Mouse (Mus musculus) embryo, embryonic 10 days (tissue): ENCODE data around the gene Mlxip.

ENCODE experiments used
- DNase-seq: peaks from one replicate; pipeline ENCODE4 v3.0.0-alpha.2; 2015; ENCODE audit warnings: low spot score

Mlxip gene

DNA sequence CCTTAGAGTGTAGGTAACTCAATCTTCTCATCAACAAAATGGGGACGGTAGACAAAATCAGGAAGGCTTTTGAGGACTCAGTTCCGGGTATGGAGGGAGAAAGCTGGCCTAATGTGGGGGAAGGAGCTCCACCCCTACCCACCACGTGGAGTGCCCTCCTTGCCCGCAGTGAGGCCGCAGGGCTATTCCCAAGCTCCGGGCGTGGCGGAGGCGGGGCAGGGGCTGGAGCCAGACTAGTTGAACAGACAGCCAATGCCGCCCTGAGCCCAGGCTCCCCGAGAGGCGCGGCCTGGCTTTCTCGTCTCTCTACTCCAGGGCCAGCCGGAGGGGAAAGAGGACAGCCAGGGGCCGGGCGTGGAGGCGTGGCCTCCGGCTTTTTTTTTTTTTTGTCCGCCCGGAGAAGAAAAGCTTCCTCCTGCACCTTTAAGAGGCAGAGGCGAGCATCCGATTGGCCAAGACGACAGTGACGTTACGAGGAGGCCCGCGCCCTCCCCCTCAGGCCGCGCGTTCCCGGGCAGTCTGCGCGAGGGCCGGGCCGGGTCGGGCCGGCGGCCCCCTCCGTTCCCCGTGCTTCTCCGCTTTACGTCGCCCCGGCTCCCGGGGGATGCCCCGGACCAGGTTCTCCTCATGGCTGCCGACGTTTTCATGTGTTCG is at the start of gene Mlxip:
Gene Mlxip, plus strand, starts transcription at position 496 of the 654 bp plus-strand sequence.
- DNase-seq, result peak; percentile 96

DNA sequence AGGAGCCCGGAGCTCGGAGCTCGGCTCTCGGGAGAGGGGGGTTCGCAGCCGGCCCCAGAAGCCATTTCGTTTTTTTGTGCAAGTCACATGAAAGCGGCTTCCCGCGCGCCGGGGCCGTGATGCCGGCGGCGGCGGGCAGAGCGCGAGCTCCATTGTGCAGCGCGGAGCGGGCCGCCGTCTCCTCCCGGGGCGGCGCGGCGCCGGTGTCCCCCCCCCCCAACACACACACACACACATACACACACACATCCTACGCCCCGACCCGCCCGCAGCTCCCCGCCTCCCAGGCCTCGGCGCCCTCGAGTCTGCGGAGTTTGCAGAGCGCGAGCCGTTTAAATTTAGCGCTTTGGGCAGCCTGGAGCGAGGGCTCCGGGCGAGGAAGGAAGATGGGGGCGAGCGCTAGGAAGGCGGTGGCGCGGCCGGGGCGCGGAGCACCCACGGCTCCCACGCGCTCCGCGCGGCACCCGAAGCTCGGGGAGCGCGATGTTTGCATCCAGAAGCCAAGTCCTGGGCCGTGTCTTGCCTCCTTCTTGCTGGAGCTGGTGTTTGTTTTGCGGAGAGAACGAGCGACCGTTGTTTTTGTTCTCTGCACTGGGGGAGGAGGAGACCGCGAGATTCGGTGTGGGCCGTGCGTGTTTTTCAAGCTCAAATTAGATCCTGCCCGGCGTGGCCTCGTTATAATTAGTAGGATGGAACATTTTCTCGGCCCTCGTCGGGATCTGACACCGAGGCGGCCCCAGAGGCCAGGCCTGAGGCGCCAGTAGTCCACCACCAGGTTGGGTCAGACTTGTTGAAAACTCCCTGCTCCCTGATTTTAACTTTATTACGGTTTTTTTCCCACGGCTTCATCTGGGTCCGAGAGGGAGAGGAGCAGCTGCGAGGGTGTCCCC is 49.4 kb upstream of the Mlxip start:
- peak; percentile 63 for DNase-seq

DNA sequence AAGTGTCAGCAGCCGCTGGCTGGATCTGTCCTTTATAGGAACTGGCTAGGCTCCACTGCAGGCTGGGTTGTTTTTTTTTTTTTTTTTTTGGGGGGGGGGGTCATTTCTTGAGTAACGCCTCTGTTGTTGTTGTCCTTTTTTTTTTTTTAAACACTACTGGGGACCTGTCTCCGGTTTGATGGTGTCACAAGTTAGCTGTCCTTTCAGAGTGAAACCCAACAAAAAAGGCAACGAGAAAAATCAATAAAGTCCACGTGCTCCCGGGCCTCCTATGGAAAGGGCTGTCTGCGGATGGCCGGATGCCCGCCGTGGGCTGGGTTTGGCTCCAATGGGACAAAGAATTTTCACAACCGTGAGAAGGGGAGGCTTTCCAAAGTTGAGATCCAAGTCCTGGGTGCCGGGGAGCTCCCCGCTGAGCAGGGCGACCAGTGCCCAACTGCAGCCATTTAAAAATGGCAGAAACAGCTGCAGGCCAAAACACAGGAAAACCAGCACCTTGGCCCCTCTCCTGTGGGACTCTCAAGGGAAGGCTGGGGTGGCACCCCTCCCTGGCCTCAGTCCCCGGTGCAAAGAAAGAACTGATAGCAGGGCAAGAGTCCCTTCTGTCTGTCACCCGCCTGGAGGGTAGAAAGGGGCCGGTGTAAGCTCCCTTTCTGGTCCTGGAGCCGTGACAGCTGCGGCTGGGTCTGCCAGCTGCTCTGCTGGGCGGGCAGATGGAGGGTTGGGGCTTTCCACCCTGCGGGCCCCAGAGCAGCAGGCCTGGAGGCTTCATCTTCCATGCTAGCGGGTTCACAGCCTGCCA is 48.5 kb upstream of the Mlxip start:
- peak; percentile 65 for DNase-seq

DNA sequence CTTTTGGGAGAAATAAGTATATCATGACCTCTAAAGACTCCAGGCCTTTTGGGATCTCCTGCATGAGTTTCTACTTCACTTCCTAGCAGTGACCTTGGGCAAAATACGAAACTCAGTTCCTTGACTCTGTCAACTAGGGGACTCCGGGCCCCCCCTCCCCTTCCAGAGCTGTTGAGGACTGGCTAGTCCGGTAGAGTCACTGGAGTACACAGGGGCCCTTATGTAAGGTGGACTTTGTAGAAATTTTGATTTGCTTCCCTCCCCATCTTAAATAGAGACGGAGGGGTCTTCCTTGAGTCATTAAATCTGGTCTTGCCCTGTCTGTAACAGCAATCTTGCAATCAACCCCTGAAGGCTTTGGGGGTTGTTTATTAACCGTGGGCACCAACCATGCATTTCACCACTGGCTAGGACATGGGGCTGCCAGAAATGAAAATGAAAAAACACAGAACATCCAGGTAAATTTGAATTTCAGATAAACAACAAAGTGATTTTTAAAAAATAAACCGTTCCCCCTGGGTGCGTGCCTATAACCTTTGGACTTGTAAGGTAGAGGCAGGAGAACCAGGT is 47.8 kb upstream of the Mlxip start:
- no peak for DNase-seq

DNA sequence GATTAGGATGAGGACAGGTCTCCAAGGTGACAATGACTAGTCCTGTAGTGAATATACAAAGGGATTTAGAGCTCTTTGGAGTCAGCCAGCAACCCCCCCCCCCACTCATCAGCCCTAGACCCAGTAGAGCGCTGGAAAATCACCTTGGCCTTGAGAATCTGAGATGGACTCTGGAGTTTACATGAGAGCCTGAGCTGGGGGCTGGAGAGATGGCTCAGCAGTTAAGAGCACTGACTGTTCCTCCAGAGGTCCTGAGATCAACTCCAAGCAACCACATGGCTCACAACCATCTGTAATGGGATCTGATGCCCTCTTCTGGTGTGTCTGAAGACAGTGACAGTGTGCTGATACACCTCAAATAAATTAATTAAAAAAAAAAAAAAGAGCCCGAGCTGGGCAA is 46.6 kb upstream of the Mlxip start:
- no peak for DNase-seq

DNA sequence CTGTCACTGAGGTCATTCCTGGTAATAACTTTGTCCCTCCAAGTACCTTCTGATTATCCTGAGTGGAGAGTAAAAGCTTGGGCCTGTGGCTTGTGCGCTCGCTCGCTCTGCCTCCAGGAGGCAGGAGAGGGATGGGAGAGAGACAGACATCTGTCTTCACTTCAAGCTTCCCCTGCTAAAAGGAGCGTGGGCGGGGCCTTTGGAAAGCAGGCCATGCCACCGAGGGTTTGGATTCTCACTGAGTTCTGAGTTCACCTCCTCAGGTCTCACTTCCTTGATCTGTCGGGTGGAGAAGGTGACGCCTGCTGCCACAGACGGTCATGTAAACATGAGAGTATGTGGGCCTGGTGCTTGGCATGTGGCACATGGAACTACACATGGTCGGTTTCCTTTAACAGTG is 44.2 kb upstream of the Mlxip start:
- peak; percentile 62 for DNase-seq

DNA sequence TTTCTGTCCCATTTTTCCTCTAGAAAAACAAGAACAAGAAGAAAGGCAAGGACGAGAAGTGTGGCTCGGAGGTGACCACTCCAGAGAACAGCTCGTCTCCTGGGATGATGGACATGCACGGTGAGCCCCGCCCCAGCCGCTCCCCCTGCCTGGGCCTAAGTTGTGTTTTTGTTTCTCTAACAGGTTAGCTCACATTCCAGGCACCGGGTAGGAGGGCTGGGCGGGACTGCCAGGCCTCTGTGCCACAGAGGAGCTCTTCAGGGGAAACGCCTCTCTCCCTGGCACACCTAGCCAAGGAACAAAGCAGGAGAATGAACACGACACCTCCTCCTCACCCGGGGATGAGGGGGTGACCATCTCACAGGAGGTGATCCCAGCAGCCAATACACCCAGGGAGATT is 38.7 kb upstream of the Mlxip start:
- DNase-seq, result peak; percentile 25

DNA sequence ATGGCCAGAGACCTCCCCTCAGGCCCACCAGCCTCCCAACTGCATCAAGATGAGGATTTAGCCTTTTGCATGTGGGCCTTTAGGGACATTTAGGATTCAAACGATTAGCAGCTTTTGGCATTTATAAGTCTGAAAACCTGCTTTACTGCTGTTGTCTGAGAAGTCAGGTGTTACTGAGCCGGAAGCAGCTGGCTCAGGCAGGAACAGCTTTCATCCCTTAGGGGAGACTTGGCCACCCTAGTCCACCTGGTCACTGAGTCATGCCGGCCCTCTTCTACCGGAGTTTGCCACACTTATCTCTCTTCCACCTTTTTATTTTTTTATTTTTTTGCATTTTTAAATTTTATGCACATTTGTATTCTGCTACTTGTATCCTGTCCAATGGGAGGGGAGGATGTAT is 37.3 kb upstream of the Mlxip start:
- DNase-seq, result no peak

DNA sequence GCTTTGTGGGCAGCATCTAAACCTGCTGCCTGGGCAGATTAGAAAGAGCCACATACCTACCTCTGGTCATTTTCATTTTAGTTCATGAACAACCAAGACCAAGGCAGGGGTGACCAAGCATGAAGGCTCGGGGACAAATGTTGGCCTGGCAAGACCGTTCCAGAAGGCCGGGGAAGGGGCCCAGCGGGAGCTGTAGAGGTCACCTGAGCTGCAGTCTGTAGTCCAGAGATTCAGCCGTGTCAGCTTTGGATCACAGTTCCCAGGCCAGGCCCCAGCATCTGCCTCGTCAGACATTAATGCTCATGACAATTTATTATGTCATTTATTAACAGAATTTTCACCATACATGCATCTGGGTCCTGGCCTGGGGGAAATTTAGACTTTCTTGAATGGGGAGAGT is 35.2 kb upstream of the Mlxip start:
- no peak for DNase-seq

DNA sequence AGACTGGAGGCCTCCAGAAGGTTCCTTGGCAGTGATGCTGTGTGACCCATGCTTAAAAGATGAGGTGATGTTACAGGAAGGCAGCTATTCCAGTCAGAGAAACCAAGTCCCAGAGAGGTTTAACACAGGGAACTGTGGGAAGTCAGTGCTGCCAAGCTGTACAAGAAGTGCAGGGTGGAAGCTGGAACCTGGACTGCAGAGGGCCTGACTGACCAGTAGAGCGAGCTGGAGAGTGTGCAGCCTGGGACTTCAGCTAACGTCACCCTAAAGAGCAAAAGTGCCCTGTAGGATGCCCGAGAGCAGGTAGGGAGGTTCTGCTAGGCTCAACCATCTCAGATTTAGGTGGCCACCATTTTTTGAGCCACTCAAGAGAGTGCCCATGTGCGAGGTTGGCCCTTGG is 31.7 kb upstream of the Mlxip start:
- DNase-seq, result no peak

DNA sequence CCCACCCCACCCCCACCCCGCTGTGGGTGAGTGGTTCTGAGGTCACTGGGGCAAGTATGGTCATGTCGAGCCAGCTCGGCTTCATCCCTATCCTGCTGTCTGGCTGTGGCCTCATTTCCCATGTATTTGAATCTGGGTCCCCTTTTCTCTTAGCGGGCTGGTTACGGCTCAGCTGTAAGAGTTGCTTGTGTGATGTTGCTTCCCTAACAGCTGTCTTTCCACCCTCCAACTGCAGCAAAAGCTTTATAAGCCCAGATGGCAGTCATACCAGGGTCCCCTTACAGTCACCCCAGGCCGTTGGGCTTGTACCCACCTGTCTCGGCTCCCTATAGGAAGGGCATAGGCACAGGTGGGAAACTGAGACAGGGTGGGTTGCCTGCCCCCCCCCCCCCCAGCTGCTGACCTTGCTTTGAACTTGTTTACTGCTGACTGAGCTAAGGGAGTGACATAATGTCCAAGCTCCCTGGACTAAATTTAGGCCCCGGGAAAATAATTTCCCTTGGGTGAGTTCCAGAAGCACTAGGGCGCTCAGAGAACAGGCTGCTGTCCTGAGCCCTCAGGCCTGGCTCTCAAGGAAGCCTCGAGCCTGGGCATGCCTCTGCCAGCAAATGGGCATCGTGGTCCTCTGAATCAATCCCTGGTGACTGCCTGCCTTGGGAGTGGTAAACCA is 30.2 kb upstream of the Mlxip start:
- no peak for DNase-seq

DNA sequence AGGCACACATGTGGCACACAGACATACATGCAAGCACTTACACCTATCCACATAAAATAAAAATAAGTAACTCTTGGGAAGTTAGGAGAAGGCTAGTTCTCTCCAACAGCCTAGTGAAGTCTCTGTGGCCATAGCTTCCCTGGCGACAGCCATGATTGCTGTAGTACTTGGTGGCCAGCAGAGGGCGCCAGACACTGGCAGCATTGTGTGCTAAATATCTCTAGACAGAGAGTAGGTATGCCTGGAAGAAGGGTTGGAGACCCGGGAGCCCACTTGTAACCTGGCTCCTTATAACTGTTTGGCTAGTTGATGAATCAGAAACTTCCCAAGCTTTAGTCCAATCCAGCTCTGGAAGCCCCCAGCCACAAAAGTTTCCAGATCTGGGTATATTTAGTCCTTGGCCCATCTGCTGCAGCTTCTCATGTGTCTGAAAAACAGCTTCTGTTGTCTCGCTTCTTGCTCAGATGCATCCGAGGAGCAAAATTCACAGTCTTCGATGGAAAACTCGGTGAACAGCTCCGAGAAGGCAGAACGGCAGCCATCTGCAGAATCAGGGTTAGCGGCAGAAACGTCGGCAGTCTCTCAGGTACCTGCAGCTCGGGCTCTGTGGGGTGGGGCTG is 25.6 kb upstream of the Mlxip start:
- peak; percentile 78 for DNase-seq

DNA sequence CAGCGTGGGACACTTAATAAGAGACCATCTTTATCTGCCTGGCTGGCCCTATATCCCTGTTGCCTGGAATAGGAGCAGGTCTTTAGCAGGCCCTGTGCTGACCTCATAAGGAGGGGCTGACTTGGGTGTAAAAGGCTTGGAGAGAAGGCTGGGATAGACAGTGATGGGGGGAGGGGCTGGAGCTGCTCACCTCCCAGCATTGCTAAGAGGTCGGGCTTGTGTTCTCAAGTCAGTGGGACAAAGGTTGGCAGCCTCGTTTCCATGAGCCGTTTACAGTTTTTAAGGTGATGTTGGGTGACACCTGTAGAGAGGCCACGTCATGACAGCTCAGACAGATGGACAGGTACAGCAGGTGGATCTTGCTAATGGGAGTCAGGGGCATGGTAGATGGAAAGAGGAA is 24.5 kb upstream of the Mlxip start:
- no peak for DNase-seq

DNA sequence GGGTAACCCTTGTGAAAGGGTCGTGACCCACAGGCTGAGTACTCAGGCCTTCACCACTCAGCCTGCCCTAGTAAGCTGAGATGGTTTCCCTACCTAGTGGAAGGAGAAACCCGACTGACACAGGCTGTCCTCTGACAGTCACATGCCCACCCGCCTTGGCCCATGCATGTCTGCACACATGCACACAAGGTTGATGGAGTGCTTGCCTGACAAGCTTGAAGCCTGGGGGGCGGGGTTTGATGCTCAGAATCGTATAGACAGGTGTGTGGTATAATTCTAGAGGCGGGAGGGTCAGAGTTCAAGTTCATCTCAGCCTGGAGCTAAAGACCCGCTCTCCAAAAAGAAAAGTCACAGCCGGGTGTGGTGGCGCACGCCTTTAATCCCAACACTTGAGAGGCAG is 19.3 kb upstream of the Mlxip start:
- DNase-seq, result no peak

DNA sequence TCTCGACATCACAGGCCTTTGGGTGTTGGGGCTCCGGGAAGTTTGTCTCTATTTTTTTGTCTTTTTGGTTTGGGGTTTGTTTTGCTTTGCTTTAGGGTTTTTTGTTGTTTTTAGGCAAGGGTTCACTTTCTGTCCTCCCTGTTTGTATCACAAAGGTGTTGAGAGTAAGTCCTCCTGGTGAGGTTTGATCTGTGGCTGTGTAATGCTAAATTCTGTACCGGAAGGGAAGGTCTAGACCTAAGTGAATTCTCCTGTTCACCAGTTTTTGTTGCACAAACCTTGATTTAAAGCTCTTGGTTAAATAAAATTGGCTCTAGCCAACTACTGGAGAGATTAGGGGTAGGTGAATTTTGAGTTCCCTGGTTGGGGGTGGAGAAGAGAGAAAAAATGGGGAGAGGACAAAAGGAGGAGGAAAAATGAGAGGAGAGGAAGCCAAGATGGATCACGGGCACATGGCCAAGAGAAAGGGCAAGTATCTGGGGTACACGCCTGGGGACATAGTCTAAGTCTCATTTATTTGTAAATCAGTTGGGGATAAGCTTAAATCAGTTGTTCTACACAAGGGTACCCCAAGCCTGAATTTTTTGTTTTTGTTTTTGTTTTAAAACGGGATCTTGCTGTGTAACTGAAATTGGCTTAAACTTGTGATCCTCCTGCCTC is 18.7 kb upstream of the Mlxip start:
- no peak for DNase-seq

DNA sequence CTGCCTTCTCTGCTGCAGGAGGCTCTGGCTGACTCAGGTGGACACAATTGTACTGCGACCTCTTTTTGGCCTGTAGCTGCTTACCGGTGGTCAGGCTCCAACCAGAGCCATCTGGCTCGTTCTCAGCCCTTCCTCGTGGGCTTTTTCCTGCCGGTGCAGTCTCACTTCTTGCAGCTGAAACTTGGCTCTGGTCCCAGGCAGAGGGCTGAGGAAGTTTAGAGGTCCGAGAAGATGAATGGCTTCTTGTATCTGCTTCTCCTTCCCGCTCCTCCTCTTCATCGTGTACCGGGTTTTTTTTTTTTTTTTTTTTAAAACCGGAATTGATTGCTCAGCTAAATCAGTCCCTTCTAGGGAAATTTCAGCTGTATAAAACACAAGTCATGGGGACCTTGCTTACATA is 18.0 kb upstream of the Mlxip start:
- DNase-seq, result no peak

DNA sequence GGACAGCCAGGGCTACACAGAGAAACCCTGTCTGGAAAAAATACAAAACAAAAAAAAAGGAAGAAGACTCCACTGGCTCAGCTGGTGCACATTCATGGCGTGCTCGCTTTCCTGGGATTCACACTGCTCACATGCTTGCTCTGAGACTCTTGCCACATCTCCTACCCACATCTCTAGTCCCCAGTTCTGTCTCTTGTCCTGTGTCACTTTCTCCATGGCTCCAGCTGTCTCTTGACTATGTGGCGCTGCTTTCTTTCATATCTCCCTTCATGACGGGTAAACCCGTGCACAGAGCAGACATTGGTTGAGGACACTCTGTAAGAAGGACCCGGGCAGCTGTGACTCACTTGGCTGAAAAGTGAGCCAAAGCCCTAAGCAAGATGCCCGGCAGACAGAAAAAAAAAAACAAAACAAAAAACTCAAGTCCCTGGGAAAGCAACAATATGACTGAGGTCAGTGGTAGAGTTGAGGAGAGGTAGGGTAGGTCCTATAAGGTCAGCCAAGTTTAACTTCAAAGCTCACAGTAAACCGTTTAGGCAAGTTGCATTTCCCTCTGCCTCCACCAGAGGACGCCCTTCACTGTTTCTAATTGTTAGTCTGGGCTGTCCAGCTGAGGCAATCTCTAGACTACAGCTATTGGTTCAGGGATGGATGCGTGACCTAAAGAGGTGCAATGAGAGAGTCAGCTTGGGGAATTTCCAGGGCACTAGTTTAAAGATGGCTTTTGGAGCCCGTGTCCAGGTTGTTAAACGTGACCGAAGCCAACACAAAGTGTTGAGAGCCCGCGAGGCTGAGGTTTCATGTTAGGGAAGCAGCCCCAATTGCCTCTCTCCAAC is 17.3 kb upstream of the Mlxip start:
- peak; percentile 87 for DNase-seq

DNA sequence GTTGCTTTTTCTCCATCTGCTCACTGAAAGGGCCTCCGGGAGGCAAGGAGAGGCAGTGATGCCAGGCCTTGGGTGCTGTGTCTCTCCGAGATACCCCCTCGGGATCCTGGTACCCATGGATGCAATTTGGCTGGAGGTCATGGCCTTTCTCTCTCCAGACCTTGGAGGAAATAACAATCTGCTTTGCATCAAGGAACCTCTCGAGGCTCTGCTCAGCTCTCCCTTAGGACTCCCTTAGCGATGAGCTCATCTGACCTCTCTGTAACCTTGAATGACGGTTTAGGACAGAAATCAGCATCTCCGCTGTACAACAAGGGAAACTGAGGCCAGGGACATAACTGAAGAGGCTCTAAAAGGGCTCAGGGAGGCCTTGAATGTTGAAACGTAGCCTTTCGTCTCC is 15.9 kb upstream of the Mlxip start:
- no peak for DNase-seq

DNA sequence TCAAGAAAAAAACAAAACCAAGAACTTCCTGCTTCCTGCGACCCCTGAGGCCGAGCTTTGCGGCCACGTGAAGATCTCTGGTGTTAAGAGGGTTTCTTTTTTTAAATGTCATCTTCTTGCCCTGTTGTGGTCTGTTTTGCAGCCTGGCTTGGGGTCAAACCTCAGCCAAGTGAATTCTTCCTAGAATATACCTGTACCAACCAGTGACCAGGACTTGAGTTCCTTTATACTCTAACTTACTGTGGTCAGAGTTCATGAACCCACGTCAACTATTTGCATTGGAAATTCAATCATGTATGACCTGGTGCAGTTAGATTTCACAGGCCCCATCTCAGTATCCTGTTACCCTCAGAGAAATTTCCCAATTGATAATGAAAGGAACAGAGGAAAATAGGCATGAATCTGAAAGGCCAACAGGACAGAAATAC is 15.1 kb upstream of the Mlxip start:
- no peak for DNase-seq

DNA sequence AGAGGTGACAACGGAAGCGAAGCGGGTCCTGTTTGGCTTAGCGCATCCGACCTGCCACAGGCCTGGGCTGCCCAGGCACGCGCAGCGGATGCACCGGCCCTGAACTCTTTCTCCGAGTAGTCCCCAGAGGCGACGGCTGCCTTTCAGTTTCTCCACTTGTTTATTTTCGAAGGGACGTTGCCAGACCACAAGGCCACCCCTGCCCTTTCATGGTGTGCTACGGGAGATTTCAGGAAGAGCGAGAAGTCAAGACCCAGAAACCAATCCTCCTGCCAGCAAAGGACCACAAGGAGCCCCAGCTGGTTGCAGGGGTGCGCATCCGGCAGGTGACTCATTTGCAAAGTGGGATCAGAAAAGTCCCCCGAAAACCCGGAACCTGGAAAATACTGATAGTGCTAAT is 12.6 kb upstream of the Mlxip start:
- DNase-seq, result peak; percentile 60
